Mouse (Mus musculus): ENCODE results near the gene Pde6h.

Gene Pde6h

GRCm38 (mm10) chr6:136936361-136936760, 12.7 kb downstream of the Pde6h start:
- in situ Hi-C loops (cut with MboI; ENCODE audit: low pct_unique_long_range_greater_than_20kb in 1 of 2, low sequenced_read_pairs in 2 of 2, unreplicated experiment in 1 of 2) = no loop called here

GRCm38 (mm10) chr6:136937117-136937516, 13.5 kb downstream of the Pde6h start:
- in situ Hi-C loops (cut with MboI; ENCODE audit: low pct_unique_long_range_greater_than_20kb in 1 of 2, low sequenced_read_pairs in 2 of 2, unreplicated experiment in 1 of 2) = no loop called here

- in situ Hi-C loops (cut with MboI; ENCODE audit: low pct_unique_long_range_greater_than_20kb in 1 of 2, low sequenced_read_pairs in 2 of 2, unreplicated experiment in 1 of 2) = no loop called here
These were observed 14.9 kb downstream of the Pde6h start for GRCm38 (mm10) chr6:136938331-136939126.

GRCm38 (mm10) chr6:136939326-136940187, 15.9 kb downstream of the Pde6h start:
- in situ Hi-C loops (cut with MboI; ENCODE audit: low pct_unique_long_range_greater_than_20kb in 1 of 2, low sequenced_read_pairs in 2 of 2, unreplicated experiment in 1 of 2) = no loop called here

GRCm38 (mm10) chr6:136940188-136940960, 16.7 kb downstream of the Pde6h start:
- in situ Hi-C loops (cut with MboI; ENCODE audit: low pct_unique_long_range_greater_than_20kb in 1 of 2, low sequenced_read_pairs in 2 of 2, unreplicated experiment in 1 of 2) = no loop called here

- in situ Hi-C loops (cut with MboI; ENCODE audit: low pct_unique_long_range_greater_than_20kb in 1 of 2, low sequenced_read_pairs in 2 of 2, unreplicated experiment in 1 of 2) = no loop called here
These were observed 17.7 kb downstream of the Pde6h start, which contains the start of gene Arhgdib for GRCm38 (mm10) chr6:136941051-136942021. Arhgdib (minus strand) TSS chr6:136941899.

GRCm38 (mm10) chr6:136942280-136942679, 18.6 kb downstream of the Pde6h start:
- in situ Hi-C loops (cut with MboI; ENCODE audit: low pct_unique_long_range_greater_than_20kb in 1 of 2, low sequenced_read_pairs in 2 of 2, unreplicated experiment in 1 of 2) = no loop called here

GRCm38 (mm10) chr6:136943392-136943791, 19.8 kb downstream of the Pde6h start:
- in situ Hi-C loops (cut with MboI; ENCODE audit: low pct_unique_long_range_greater_than_20kb in 1 of 2, low sequenced_read_pairs in 2 of 2, unreplicated experiment in 1 of 2) = no loop called here

GRCm38 (mm10) chr6:136944511-136944910, 20.9 kb downstream of the Pde6h start:
- in situ Hi-C loops (cut with MboI; ENCODE audit: low pct_unique_long_range_greater_than_20kb in 1 of 2, low sequenced_read_pairs in 2 of 2, unreplicated experiment in 1 of 2) = no loop called here

- in situ Hi-C loops (cut with MboI; ENCODE audit: low pct_unique_long_range_greater_than_20kb in 1 of 2, low sequenced_read_pairs in 2 of 2, unreplicated experiment in 1 of 2) = no loop called here
These were observed 22.6 kb downstream of the Pde6h start for GRCm38 (mm10) chr6:136946241-136946640.

GRCm38 (mm10) chr6:136946943-136947342, 23.3 kb downstream of the Pde6h start:
- in situ Hi-C loops (cut with MboI; ENCODE audit: low pct_unique_long_range_greater_than_20kb in 1 of 2, low sequenced_read_pairs in 2 of 2, unreplicated experiment in 1 of 2) = no loop called here

GRCm38 (mm10) chr6:136947716-136948115, 24.1 kb downstream of the Pde6h start:
- in situ Hi-C loops (cut with MboI; ENCODE audit: low pct_unique_long_range_greater_than_20kb in 1 of 2, low sequenced_read_pairs in 2 of 2, unreplicated experiment in 1 of 2) = no loop called here

- in situ Hi-C loops (cut with MboI; ENCODE audit: low pct_unique_long_range_greater_than_20kb in 1 of 2, low sequenced_read_pairs in 2 of 2, unreplicated experiment in 1 of 2) = no loop called here
These were observed 26.5 kb downstream of the Pde6h start for GRCm38 (mm10) chr6:136950171-136950570.

- in situ Hi-C loops (cut with MboI; ENCODE audit: low pct_unique_long_range_greater_than_20kb in 1 of 2, low sequenced_read_pairs in 2 of 2, unreplicated experiment in 1 of 2) = no loop called here
These were observed 29.3 kb downstream of the Pde6h start for GRCm38 (mm10) chr6:136952930-136953329.

GRCm38 (mm10) chr6:136954192-136954591, 30.6 kb downstream of the Pde6h start:
- in situ Hi-C loops (cut with MboI; ENCODE audit: low pct_unique_long_range_greater_than_20kb in 1 of 2, low sequenced_read_pairs in 2 of 2, unreplicated experiment in 1 of 2) = no loop called here

- in situ Hi-C loops (cut with MboI; ENCODE audit: low pct_unique_long_range_greater_than_20kb in 1 of 2, low sequenced_read_pairs in 2 of 2, unreplicated experiment in 1 of 2) = no loop called here
These were observed 31.1 kb downstream of the Pde6h start for GRCm38 (mm10) chr6:136954715-136955114.

GRCm38 (mm10) chr6:136955240-136955639, 31.6 kb downstream of the Pde6h start:
- in situ Hi-C loops (cut with MboI; ENCODE audit: low pct_unique_long_range_greater_than_20kb in 1 of 2, low sequenced_read_pairs in 2 of 2, unreplicated experiment in 1 of 2) = no loop called here

- in situ Hi-C loops (cut with MboI; ENCODE audit: low pct_unique_long_range_greater_than_20kb in 1 of 2, low sequenced_read_pairs in 2 of 2, unreplicated experiment in 1 of 2) = no loop called here
These were observed 33.4 kb downstream of the Pde6h start for GRCm38 (mm10) chr6:136957062-136957461.
